Mouse (Mus musculus) embryonic fibroblast, embryonic 13.5 days (primary cell): Measurements from ENCODE around the gene Cdc123. TPM values are rescaled to one million over a fixed set of nuclear protein-coding genes. Genes with fewer than 3 reads are reported as not detected.

Experiments used
- H3K27ac ChIP-seq: 2 replicates; pipeline ENCODE4 v1.5.1; 2012; ENCODE audit warnings: low read length, control low read depth, inconsistent platforms; ENCODE audit not compliant: insufficient read depth
- H3K4me1 ChIP-seq: 2 replicates; pipeline ENCODE4 v1.6.1; 2011; ENCODE audit warnings: low read length; ENCODE audit not compliant: control insufficient read depth, insufficient read depth
- H3K4me3 ChIP-seq: 2 replicates; pipeline ENCODE4 v1.5.1; 2011; ENCODE audit warnings: mild to moderate bottlenecking, control low read depth, low read length; ENCODE audit not compliant: insufficient read depth
- CTCF ChIP-seq: IDR thresholded peaks from 2 replicates; pipeline ENCODE4 v1.5.1; 2011; ENCODE audit warnings: mild to moderate bottlenecking, control low read depth, low read length, moderate library complexity, borderline replicate concordance; ENCODE audit not compliant: insufficient read depth
- POLR2A ChIP-seq: IDR thresholded peaks from 2 replicates; pipeline ENCODE4 v1.6.1; 2011; ENCODE audit warnings: low read depth, mild to moderate bottlenecking, control low read depth, low read length, moderate library complexity
- polyA plus RNA-seq: library from polyadenylated mRNA; stranded (reverse); fragments of >200 nt; gene quantifications from 2 replicates; pipeline ENCODE4 v1.2.4, GENCODE M21; 2011; ENCODE audit warnings: low read depth; ENCODE audit not compliant: missing spikeins, insufficient read length

The Cdc123 gene
- polyA plus RNA-seq, 1 experiment, result 172 TPM

DNA sequence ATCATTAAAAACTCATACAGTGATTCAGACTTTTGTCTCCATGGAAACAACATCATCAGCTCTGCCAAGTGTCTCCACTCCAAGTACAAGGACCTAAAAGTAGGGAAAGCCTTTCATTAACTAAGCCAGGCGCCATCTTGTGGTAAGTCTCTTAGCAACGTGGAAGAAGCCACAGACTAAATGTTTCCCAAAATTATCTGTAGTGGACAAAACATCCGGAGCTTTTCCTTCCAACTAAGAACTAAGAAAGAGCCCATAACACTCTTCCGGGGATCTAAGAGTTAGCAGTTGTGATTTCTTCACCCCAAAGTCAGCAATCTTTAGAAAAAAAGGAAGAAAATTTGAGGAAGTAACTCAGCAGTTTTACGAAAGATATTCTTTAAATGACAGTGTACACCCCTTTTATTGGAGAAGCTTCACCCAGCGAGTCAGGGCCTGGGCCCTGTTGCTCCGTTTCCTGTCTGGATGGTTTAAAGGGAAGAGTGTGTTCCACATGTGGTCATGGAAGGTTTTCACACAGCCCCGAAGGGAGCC, 74.2 kb downstream of the Cdc123 start:
- no peak overlapping the region for H3K27ac ChIP-seq
- no peak overlapping the region for H3K4me3 ChIP-seq
- TF ChIP-seq POLR2A, result no peak
- no peak for TF ChIP-seq CTCF
- H3K4me1 ChIP-seq, result peaks cover 5% of the 10 kb centered on the region; the same call in 1 of the 2 replicates

DNA sequence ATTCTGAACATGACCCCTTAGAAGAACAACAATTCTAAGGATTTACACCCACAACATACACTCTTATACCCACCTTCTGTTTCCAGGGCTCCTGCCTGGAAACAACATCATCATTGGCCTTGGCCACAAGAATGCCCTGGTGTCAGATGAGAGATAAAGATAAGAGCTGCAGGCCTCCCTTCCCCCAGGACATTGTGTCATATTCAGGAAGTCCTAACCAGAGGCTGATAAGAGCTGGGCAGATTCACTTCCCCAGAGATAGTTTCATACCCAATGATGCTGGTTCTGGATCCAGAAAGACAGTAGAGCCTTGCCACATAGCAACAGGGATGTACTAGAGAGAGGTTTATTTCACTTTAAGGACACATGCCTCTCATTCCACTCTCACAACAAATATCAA, 75.3 kb downstream of the Cdc123 start:
- H3K4me1 ChIP-seq, result peaks cover 5% of the 10 kb centered on the region; the same call in 1 of the 2 replicates
- no peak overlapping the region for H3K4me3 ChIP-seq
- no peak for TF ChIP-seq CTCF
- TF ChIP-seq POLR2A, result no peak
- no peak overlapping the region for H3K27ac ChIP-seq

DNA sequence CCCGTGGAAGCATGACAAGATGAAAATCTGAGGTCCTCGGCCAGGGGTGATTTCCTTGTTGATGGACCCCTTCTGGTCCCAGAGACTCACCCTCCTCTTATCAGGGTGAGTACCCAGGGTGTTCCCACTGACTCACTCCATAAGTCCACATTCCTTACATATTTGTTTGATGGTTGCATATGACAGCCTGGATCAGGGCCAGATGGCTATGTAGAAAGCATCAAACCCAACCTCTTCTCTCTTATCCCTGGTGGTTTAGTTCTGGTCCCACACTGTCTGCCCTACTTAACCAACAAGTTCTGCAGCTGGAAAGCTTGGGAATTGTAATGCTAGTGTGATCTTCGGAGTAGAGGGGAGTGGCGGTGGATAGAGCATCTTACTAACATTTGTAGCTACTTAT, 76.0 kb downstream of the Cdc123 start:
- no peak overlapping the region for H3K4me3 ChIP-seq
- peaks cover 5% of the 10 kb centered on the region; the same call in 1 of the 2 replicates for H3K4me1 ChIP-seq
- H3K27ac ChIP-seq, result no peak overlapping the region
- no peak for TF ChIP-seq CTCF
- TF ChIP-seq POLR2A, result no peak

DNA sequence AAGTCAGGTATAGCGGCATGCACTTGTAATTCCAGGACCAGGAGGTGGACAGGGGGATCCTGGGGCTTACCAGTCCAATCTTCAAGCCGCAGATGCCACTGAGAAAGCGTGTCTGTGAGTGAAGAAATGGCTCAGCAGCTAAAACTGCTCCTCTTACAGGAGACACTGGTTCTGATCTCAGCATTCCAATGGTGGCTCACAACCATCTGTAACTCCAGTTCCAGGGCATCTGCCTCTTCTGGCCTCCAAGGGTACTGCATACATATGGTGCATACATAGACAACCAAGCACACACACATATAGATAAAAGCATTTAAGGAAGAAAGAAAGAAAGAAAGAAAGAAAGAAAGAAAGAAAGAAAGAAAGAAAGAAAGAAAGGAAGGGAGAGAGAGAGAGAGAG, 82.9 kb downstream of the Cdc123 start:
- TF ChIP-seq CTCF (no peak), POLR2A (no peak)
- Histone ChIP-seq H3K27ac (no peak overlapping the region), H3K4me1 (no peaks in the 10 kb centered on the region), H3K4me3 (no peak overlapping the region)

DNA sequence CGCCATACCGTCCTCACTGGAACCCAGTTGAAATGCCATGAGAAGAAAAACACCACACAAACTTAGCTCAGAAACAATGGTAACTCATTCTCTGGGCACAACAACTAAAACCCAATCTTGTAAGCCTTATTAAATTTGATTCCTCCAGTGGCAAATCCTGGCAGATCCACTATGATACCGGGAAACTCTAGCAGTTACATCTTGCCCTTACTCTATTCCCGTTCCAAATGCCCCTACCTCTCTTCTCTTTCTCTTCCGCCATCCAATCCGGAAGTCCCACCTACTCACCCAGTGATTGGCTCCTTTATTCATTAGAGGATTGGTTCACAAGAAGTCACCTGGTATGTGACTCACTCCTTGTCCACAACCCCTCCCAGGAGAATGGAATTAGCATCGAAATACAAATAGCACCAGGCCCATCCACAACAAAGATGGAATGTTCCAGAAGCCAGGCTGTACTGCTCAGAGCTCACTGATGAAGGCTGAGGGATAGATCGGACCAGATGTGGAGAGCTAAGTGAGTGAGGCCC, 84.4 kb downstream of the Cdc123 start:
- no peak overlapping the region for H3K4me3 ChIP-seq
- TF ChIP-seq CTCF (no peak), POLR2A (no peak)
- no peak overlapping the region for H3K27ac ChIP-seq

DNA sequence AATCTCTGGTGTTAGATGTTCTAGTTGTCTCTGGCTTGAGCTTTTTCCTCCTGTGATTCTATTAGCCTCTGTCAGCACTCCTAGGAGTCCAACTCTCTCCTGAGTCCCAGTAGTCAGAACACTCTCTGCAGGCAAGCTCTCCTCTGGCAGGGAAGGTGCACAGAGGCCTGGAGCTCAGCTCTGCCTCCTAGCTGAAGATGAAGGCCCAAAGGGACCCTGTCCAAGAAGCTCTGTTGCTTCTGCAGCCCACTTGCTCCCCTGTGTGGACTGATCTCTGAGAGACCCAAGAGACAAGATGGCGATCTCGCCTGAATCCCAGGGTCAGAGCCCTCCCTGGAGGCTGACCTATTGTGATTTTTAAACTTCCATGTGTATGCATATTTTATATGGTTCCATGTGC, 86.4 kb downstream of the Cdc123 start:
- Histone ChIP-seq H3K4me1 (no peaks in the 10 kb centered on the region), H3K27ac (no peak overlapping the region), H3K4me3 (no peak overlapping the region)
- TF ChIP-seq CTCF (no peak), POLR2A (no peak)

More for the DNA sequence above, 84.4 kb downstream of the Cdc123 start:
- H3K4me1 ChIP-seq, result no peaks in the 10 kb centered on the region

DNA sequence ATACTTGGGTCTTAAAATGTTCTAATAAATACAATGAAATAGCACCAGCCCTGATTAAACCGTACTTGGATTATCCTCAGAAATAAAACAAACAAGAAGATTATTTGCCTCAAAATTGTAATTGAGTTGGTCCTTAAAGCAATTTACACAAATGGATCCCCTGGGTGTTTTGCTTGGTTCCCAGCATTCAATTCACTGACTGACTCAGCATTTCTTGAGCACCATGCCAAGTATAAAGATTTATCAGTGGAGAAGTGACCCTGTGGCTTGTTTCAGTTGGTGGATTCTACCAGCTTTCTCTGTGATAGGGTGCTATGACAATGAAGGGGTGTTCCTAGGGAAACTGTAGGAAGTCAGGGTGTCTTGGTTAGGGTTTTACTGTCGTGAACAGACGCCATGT, 94.1 kb downstream of the Cdc123 start:
- no peak overlapping the region for H3K27ac ChIP-seq
- no peak overlapping the region for H3K4me3 ChIP-seq
- TF ChIP-seq CTCF (no peak), POLR2A (no peak)
- H3K4me1 ChIP-seq, result no peaks in the 10 kb centered on the region

DNA sequence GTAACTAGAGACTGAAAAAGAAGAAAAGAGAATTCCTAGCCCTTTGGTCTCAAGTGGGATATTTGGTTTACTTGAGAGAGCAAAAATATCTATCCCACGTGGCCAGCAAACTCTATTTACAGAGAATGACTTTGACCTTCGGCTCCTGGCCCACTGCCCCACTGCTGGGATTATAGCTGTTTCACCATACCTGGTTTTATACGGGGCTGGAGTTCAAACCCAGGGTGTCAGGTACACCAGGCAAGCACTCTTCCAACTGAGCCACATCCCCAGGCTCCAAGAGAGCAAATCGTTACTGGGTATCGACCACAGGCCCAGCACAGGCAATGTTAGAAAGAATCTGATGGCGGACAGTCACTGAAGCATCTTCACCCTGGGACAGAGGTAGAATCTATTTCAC, 95.8 kb downstream of the Cdc123 start:
- Histone ChIP-seq H3K27ac (no peak overlapping the region), H3K4me3 (no peak overlapping the region), H3K4me1 (no peaks in the 10 kb centered on the region)
- TF ChIP-seq CTCF (no peak), POLR2A (no peak)

DNA sequence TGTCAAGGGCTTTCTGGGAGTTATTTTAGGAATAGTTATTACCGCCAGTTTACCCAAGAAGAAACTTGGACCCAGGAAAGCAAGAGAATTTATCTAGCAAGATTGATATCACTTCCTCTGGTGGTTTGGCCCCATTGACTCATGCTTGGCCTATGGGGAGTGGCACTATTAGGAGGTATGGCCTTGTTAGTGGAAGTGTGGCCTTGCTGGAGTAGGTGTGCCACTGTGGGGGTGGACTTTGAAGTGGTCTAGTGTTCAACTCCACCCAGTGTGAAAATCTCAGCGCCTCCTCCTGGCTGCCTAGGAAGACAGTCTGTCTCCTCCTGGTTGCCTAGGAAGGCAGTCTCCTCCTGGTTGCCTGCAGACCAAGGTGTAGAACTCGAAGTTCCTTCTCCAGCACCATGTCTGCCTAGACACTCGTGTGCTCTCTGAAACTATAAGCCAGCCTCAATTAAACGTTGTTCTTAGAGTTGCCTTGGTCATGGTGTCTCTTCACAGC, 97.4 kb downstream of the Cdc123 start:
- Histone ChIP-seq H3K4me1 (no peaks in the 10 kb centered on the region), H3K27ac (no peak overlapping the region), H3K4me3 (no peak overlapping the region)
- TF ChIP-seq CTCF, result no peak
- no peak for TF ChIP-seq POLR2A

DNA sequence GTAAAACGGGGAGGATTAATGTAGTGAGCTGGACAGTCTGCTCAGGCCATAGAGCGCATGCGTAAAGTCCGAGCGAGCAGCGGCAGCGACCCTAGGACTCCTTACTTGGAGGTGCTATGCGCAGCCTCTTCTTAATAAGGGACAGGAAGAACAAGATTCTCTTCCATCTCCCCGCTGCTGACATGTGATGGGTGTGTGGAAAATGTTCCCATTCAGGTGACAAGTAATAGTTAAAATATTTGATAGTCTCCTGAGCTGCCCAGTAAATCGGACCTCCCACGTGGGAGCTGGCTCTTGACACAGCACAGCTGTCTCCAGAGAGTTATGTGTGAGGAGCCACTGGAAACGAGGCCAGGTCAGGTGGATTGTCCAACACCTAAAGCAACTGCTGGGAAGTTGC, 98.4 kb downstream of the Cdc123 start:
- no peak overlapping the region for H3K27ac ChIP-seq
- H3K4me3 ChIP-seq, result no peak overlapping the region
- TF ChIP-seq CTCF, result no peak
- TF ChIP-seq POLR2A, result no peak
- no peaks in the 10 kb centered on the region for H3K4me1 ChIP-seq

Other genes starting within 250 kb of the Cdc123 start
- 4.0 and 4.3 TPM in 2 replicates for gene Camk1d, start 130.6 kb downstream of the Cdc123 start, polyA plus RNA-seq
- 86.6 and 89.6 TPM in 2 replicates for gene Nudt5, start 145 bp downstream of the Cdc123 start, polyA plus RNA-seq
- 0.90 TPM in 1 of 2 replicates, not detected in the other for gene Gm13199, start 17.8 kb upstream of the Cdc123 start, polyA plus RNA-seq
- gene Sec61a2, start 50.3 kb upstream of the Cdc123 start, polyA plus RNA-seq, result 65.9 and 80.0 TPM in 2 replicates
- 3.0 and 3.3 TPM in 2 replicates for gene Dhtkd1, start 97.6 kb upstream of the Cdc123 start, polyA plus RNA-seq
- gene Upf2, start 106.3 kb upstream of the Cdc123 start, polyA plus RNA-seq, result 30.6 and 34.4 TPM in 2 replicates